Mouse (Mus musculus) CH12.LX (cell line): ENCODE measurements around the gene Slc6a12. TPM values are rescaled to one million over a fixed set of nuclear protein-coding genes. Genes with fewer than 3 reads are reported as not detected.
A peak's percentile ranks its signal among the peaks of the same experiment; 100 is the strongest.

Experiments
- DNase-seq: peaks from one replicate; pipeline ENCODE4 v3.0.0-alpha.2; 2013; ENCODE audit errors: extremely low read depth
- H3K27ac ChIP-seq: 2 replicates; pipeline ENCODE4 v1.5.1; 2012; ENCODE audit warnings: low read depth, mild to moderate bottlenecking, control low read depth, moderate library complexity; ENCODE audit not compliant: insufficient read depth
- H3K27me3 ChIP-seq: replicated peaks from 2 replicates; pipeline ENCODE3; 2012; ENCODE audit warnings: inconsistent platforms
- H3K36me3 ChIP-seq, 2 experiments: replicated peaks in 1 of 2; 2 replicates each; pipeline versions ENCODE3 to v1.6.1; 2012; ENCODE audit warnings: inconsistent platforms in 1 of 2, low read length in 1 of 2, mild to moderate bottlenecking in 1 of 2, mixed read lengths in 1 of 2, moderate library complexity in 1 of 2; ENCODE audit not compliant: control insufficient read depth in 1 of 2, insufficient read depth in 1 of 2
- H3K4me1 ChIP-seq, 2 experiments: 2 replicates each; pipeline ENCODE4 v1.6.1; 2012; ENCODE audit warnings: inconsistent platforms in 1 of 2, moderate library complexity in 1 of 2; ENCODE audit not compliant: insufficient read depth in 2 of 2, control insufficient read depth in 1 of 2
- H3K4me2 ChIP-seq: 2 replicates; pipeline ENCODE4 v1.6.1; 2012; ENCODE audit warnings: low read depth, mild to moderate bottlenecking, control low read depth; ENCODE audit not compliant: poor library complexity, insufficient read depth, severe bottlenecking
- H3K4me3 ChIP-seq, 3 experiments: fragments of 150-350 bp in 1 of 3; sonication (generic) in 1 of 3; replicated peaks in 1 of 3; 2 replicates each; pipeline versions ENCODE3 to v1.5.1; 2011 to 2012; ENCODE audit warnings: low read depth in 2 of 3, low read length in 2 of 3, mild to moderate bottlenecking in 2 of 3, moderate library complexity in 2 of 3, control low read depth in 1 of 3, improper control_type of control experiment in 1 of 3, inconsistent platforms in 1 of 3, mixed read lengths in 1 of 3; ENCODE audit not compliant: poor library complexity in 1 of 3
- H3K79me2 ChIP-seq: replicated peaks from 2 replicates; pipeline ENCODE4 v1.6.1; 2012; ENCODE audit warnings: mild to moderate bottlenecking, moderate library complexity; ENCODE audit not compliant: control insufficient read depth, poor library complexity, insufficient read depth, severe bottlenecking; ENCODE audit errors: extremely low read depth
- H3K9ac ChIP-seq: 2 replicates; pipeline ENCODE4 v1.6.1; 2012; ENCODE audit warnings: low read depth, mild to moderate bottlenecking, control low read depth, moderate library complexity; ENCODE audit not compliant: insufficient read depth
- H3K9me3 ChIP-seq: replicated peaks from 2 replicates; pipeline ENCODE3; 2012; ENCODE audit warnings: low read length, inconsistent platforms, mixed read lengths
- CHD1 ChIP-seq: IDR thresholded peaks from 2 replicates; pipeline ENCODE4 v1.6.1; 2012; ENCODE audit warnings: low read depth, low read length, improper control_type of control experiment, inconsistent platforms
- CHD2 ChIP-seq: IDR thresholded peaks from 2 replicates; pipeline ENCODE4 v1.6.1; 2011; ENCODE audit warnings: low read length, improper control_type of control experiment
- CTCF ChIP-seq, 2 experiments: IDR thresholded peaks in 1 of 2; conservative IDR thresholded peaks in 1 of 2; 2 replicates each; pipeline ENCODE4 v1.5.1; 2011 to 2012; ENCODE audit warnings: low read depth in 2 of 2, low read length in 2 of 2, improper control_type of control experiment in 1 of 2, inconsistent platforms in 1 of 2, mild to moderate bottlenecking in 1 of 2, moderate library complexity in 1 of 2
- E2F4 ChIP-seq: IDR thresholded peaks from 2 replicates; pipeline ENCODE4 v1.6.1; 2011; ENCODE audit warnings: low read depth, low read length, improper control_type of control experiment; ENCODE audit not compliant: insufficient replicate concordance
- ELF1 ChIP-seq: IDR thresholded peaks from 2 replicates; pipeline ENCODE4 v1.6.1; 2014; ENCODE audit warnings: low read depth, mild to moderate bottlenecking, inconsistent platforms, low read length, improper control_type of control experiment
- HCFC1 ChIP-seq: IDR thresholded peaks from 2 replicates; pipeline ENCODE4 v1.6.1; 2012; ENCODE audit warnings: low read depth, mild to moderate bottlenecking, inconsistent platforms, low read length, improper control_type of control experiment
- IRF4 ChIP-seq: IDR thresholded peaks from 2 replicates; pipeline ENCODE4 v1.6.1; 2014; ENCODE audit warnings: low read depth, mild to moderate bottlenecking, inconsistent platforms, low read length, improper control_type of control experiment
- JUN ChIP-seq: IDR thresholded peaks from 2 replicates; pipeline ENCODE4 v1.6.1; 2011; ENCODE audit warnings: low read depth, mild to moderate bottlenecking, low read length, improper control_type of control experiment, moderate library complexity; ENCODE audit not compliant: insufficient read depth
- JUND ChIP-seq: conservative IDR thresholded peaks from 2 replicates; pipeline ENCODE4 v1.6.1; 2011; ENCODE audit warnings: low read depth, low read length, improper control_type of control experiment
- MAFK ChIP-seq: IDR thresholded peaks from 2 replicates; pipeline ENCODE4 v1.6.1; 2011; ENCODE audit warnings: low read length, improper control_type of control experiment; ENCODE audit not compliant: insufficient replicate concordance
- MAX ChIP-seq: IDR thresholded peaks from 2 replicates; pipeline ENCODE4 v1.6.1; 2011; ENCODE audit warnings: low read length, improper control_type of control experiment
- MAZ ChIP-seq: IDR thresholded peaks from 2 replicates; pipeline ENCODE4 v1.6.1; 2012; ENCODE audit warnings: low read depth, mild to moderate bottlenecking, inconsistent platforms, low read length, improper control_type of control experiment, moderate library complexity
- MXI1 ChIP-seq: IDR thresholded peaks from 2 replicates; pipeline ENCODE4 v1.6.1; 2011; ENCODE audit warnings: mild to moderate bottlenecking, low read depth, low read length, improper control_type of control experiment
- PAX5 ChIP-seq: IDR thresholded peaks from 2 replicates; pipeline ENCODE4 v1.6.1; 2012; ENCODE audit warnings: low read length, inconsistent platforms, mixed read lengths
- POLR2A ChIP-seq: IDR thresholded peaks from 2 replicates; pipeline ENCODE4 v1.6.1; 2011; ENCODE audit warnings: low read depth, mild to moderate bottlenecking, improper control_type of control experiment, low read length
- POLR2AphosphoS2 ChIP-seq: IDR thresholded peaks from 2 replicates; pipeline ENCODE4 v1.6.1; 2011; ENCODE audit warnings: low read depth, low read length, improper control_type of control experiment
- RAD21 ChIP-seq: IDR thresholded peaks from 2 replicates; pipeline ENCODE4 v1.6.1; 2011; ENCODE audit warnings: low read depth, mild to moderate bottlenecking, low read length, improper control_type of control experiment, moderate library complexity
- SIN3A ChIP-seq: IDR thresholded peaks from 2 replicates; pipeline ENCODE4 v1.6.1; 2012; ENCODE audit warnings: low read length, improper control_type of control experiment, inconsistent platforms
- SMC3 ChIP-seq: IDR thresholded peaks from 2 replicates; pipeline ENCODE4 v1.6.1; 2011; ENCODE audit warnings: low read depth, low read length, improper control_type of control experiment
- TBP ChIP-seq: conservative IDR thresholded peaks from 2 replicates; pipeline ENCODE4 v1.6.1; 2011; ENCODE audit warnings: low read depth, low read length, improper control_type of control experiment
- USF2 ChIP-seq: conservative IDR thresholded peaks from 2 replicates; pipeline ENCODE4 v1.6.1; 2011; ENCODE audit warnings: low read depth, low read length, improper control_type of control experiment
- ZC3H11A ChIP-seq: IDR thresholded peaks from 2 replicates; pipeline ENCODE4 v1.6.1; 2012; ENCODE audit warnings: low read depth, mild to moderate bottlenecking, inconsistent platforms, low read length, improper control_type of control experiment
- ZKSCAN1 ChIP-seq: IDR thresholded peaks from 2 replicates; pipeline ENCODE4 v1.6.1; 2012; ENCODE audit warnings: low read depth, inconsistent platforms, low read length, improper control_type of control experiment, borderline replicate concordance
- ZMIZ1 ChIP-seq: IDR thresholded peaks from 2 replicates; pipeline ENCODE4 v1.6.1; 2012; ENCODE audit warnings: low read depth, mild to moderate bottlenecking, inconsistent platforms, low read length, improper control_type of control experiment
- ZNF384 ChIP-seq: IDR thresholded peaks from 2 replicates; pipeline ENCODE4 v1.6.1; 2012; ENCODE audit warnings: low read depth, low read length, improper control_type of control experiment, inconsistent platforms
- dilution Hi-C: fragments of 300-500 bp; cut with MboI; formaldehyde crosslinking; loops from 2 replicates; pipeline ENCODE4 v1.14.3; 2020; ENCODE audit warnings: low sequenced_read_pairs; ENCODE audit not compliant: extremely low pct_unique_long_range_greater_than_20kb, extremely low pct_ligation_motif_present
- in situ Hi-C: fragments of 300-500 bp; cut with MboI; formaldehyde crosslinking; loops from 3 replicates; pipeline ENCODE4 v1.14.3; 2019; ENCODE audit warnings: low sequenced_read_pairs, low pct_ligation_motif_present, low pct_unique_long_range_greater_than_20kb, mixed read lengths
- polyA plus RNA-seq: library from polyadenylated mRNA; unstranded; fragments of >175 nt; gene quantifications from 2 replicates; pipeline ENCODE4 v1.2.1, GENCODE M21; 2012; ENCODE audit warnings: low read depth; ENCODE audit not compliant: insufficient read length
- total RNA-seq, 2 experiments: library from RNA; depleted of rRNA; stranded (reverse); fragments of 300-350 nt in 1 of 2; fragments of >200 nt in 1 of 2; gene quantifications; 2 replicates each; pipeline ENCODE4 v1.2.3; 2012 to 2014

Gene Slc6a12
- total and polyA plus RNA-seq, 3 experiments, result 0.55 to 2.5 (median 2.5) TPM

- TF ChIP-seq MAZ (no peak), MXI1 (peak; percentile 32; the same call in 1 of the 2 replicates), POLR2AphosphoS2 (peak; percentile 25; the same call in 1 of the 2 replicates), CHD1 (no peak), SMC3 (no peak), RAD21 (no peak), SIN3A (0 out of 2 replicates have a peak, but pooled peaks have one; percentile 20), E2F4 (no peak), MAX (no peak), ZMIZ1 (peak; percentile 34; the same call in 1 of the 2 replicates), CHD2 (peak; percentile 90), USF2 (no peak), ELF1 (peak; percentile 92), ZNF384 (no peak), ZKSCAN1 (no peak), JUND (no peak), ZC3H11A (no peak), POLR2A (peak; percentile 81)
Observed at GRCm38 (mm10) chr6:121336558-121336957, 6.3 kb upstream of the Slc6a12 start (continued).

DNA sequence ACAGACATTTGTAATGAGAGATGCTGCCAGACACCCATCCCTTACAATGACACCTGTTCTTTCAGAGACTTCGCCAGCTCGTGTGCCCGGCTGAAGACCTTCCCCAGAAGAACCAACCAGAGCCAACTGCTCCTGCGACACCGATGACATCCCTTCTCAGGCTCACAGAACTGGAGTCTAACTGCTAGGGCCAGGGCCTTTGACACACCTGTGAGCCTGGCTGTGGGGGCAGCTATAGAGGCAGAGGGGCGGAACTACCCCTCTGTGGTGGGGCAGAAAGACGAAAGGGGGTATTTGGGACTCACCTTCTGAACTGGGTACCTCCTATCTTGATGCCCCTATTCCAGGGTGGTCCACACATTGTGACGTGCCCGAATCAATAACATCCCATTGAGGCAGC, 5.6 kb upstream of the Slc6a12 start:
- dilution Hi-C loops (no loop called here), in situ Hi-C loops (loop anchor here (5.0 to 10.0 kb wide), 2 partner anchors 150 to 198 kb away; no protein-coding TSS in a partner anchor)
- Histone ChIP-seq H3K4me2 (peak overlapping the region; percentile 26), H3K9me3 (no peaks in the 10 kb centered on the region), H3K9ac (peak overlapping the region; percentile 70), H3K36me3 (peaks cover 0 to 13% of the 10 kb centered on the region in 2 experiments), H3K79me2 (no peaks in the 10 kb centered on the region), H3K4me1 (peaks cover 15 to 43% of the 10 kb centered on the region in 2 experiments), H3K4me3 (peak overlapping the region; percentile 68 to 80 (median 77)), H3K27me3 (peaks cover 5% of the 10 kb centered on the region), H3K27ac (no peak overlapping the region)
- no peak for DNase-seq
- TF ChIP-seq CTCF (conservative IDR thresholded peaks at IDR 0.05 in 1 of 2, IDR thresholded peaks at IDR 0.05 in 1 of 2; ENCODE audit: low read depth in 2 of 2, low read length in 2 of 2) (no peak), TBP (no peak), IRF4 (no peak), JUN (no peak), ZKSCAN1 (no peak), JUND (no peak), MAFK (no peak), PAX5 (no peak), E2F4 (no peak), MAZ (no peak), HCFC1 (no peak)
